Mouse (Mus musculus) midbrain, embryonic 15.5 days (tissue): ENCODE results near the gene Adcy2. TPM values are rescaled to one million over a fixed set of nuclear protein-coding genes. Genes with fewer than 3 reads are reported as not detected.

Experiments
- ATAC-seq: fragments of 200-750 bp; cut with Nextera tagmentation; replicated peaks from 2 replicates; pipeline ENCODE4 v1.8.0; 2017; ENCODE audit warnings: moderate TSS enrichment
- H3K27ac ChIP-seq: fragments of 300-500 bp; sonication (generic); 2 replicates; pipeline ENCODE4 v1.5.1; 2015; ENCODE audit warnings: mild to moderate bottlenecking, inconsistent platforms
- H3K27me3 ChIP-seq: fragments of 300-500 bp; sonication (generic); replicated peaks from 2 replicates; pipeline ENCODE4 v1.6.1; 2015; ENCODE audit warnings: inconsistent platforms
- H3K36me3 ChIP-seq: fragments of 300-500 bp; sonication (generic); replicated peaks from 2 replicates; pipeline ENCODE4 v1.6.1; 2015; ENCODE audit warnings: inconsistent platforms
- H3K4me1 ChIP-seq: fragments of 300-500 bp; sonication (generic); 2 replicates; pipeline ENCODE4 v1.6.1; 2015; ENCODE audit warnings: inconsistent platforms
- H3K4me2 ChIP-seq: fragments of 300-500 bp; sonication (generic); 2 replicates; pipeline ENCODE4 v1.6.1; 2015; ENCODE audit warnings: inconsistent platforms, mild to moderate bottlenecking, moderate library complexity
- H3K4me3 ChIP-seq: fragments of 300-500 bp; sonication (generic); 2 replicates; pipeline ENCODE4 v1.5.1; 2015; ENCODE audit warnings: mild to moderate bottlenecking, inconsistent platforms
- H3K9ac ChIP-seq: fragments of 300-500 bp; sonication (generic); 2 replicates; pipeline ENCODE4 v1.6.1; 2015; ENCODE audit warnings: mild to moderate bottlenecking, inconsistent platforms
- H3K9me3 ChIP-seq: fragments of 300-500 bp; sonication (generic); 2 replicates; pipeline ENCODE4 v1.6.1; 2016; ENCODE audit warnings: inconsistent platforms
- WGBS: fragments of 180-500 bp; shearing (Covaris S2); methylation state at CpG from one replicate; pipeline ENCODE4 v1.1.7; 2015; ENCODE audit warnings: mixed read lengths; 5-methylcytosine and 5-hydroxymethylcytosine counted together
- polyA plus RNA-seq: library from polyadenylated mRNA; unstranded; fragments of >200 nt; fragmentation: Nextera tagmentation; extraction: Ambion mirVana; gene quantifications from 2 replicates; pipeline ENCODE4 v1.2.1, GENCODE M21; 2015

Adcy2 gene
- polyA plus RNA-seq, 1 experiment from 2014 or later = 9.0 TPM

- Histone ChIP-seq H3K4me3 (peak within 1 kb of the TSS; percentile 26), H3K27me3 (no peaks in the 10 kb centered on the region), H3K9ac (peak within 1 kb of the TSS; percentile 13; the same call in 1 of the 2 replicates), H3K4me1 (peaks cover 16% of the 10 kb centered on the region; the same call in 1 of the 2 replicates), H3K4me2 (peak within 1 kb of the TSS; percentile 48), H3K36me3 (peaks cover 11% of the 10 kb centered on the region; the same call in 1 of the 2 replicates), H3K27ac (no peak within 1 kb of the TSS), H3K9me3 (no peaks in the 10 kb centered on the region)
- ATAC-seq = peak; percentile 40; the same call in 1 of the 2 replicates
- 6% methylated on average over 10 of the region's 10 CpGs for WGBS
Measured at GRCm38 (mm10) chr13:68597199-68597598, 402.1 kb downstream of the Adcy2 start, which contains the start of gene 1700001L19Rik. TSS of gene 1700001L19Rik (plus strand) at chr13:68597421.

GRCm38 (mm10) chr13:68593797-68594196 is 405.5 kb downstream of the Adcy2 start:
- Histone ChIP-seq H3K4me3 (no peak overlapping the region), H3K9me3 (no peaks in the 10 kb centered on the region), H3K36me3 (peaks cover 42% of the 10 kb centered on the region), H3K4me2 (no peak overlapping the region), H3K27ac (no peak overlapping the region), H3K4me1 (peaks cover 7% of the 10 kb centered on the region; the same call in 1 of the 2 replicates), H3K27me3 (no peaks in the 10 kb centered on the region), H3K9ac (no peak overlapping the region)
- WGBS = 82% methylated on average over 1 of the region's 1 CpGs
- ATAC-seq = no peak

GRCm38 (mm10) chr13:68588352-68588751 is 411.0 kb downstream of the Adcy2 start:
- no peak overlapping the region for H3K4me2 ChIP-seq
- no peak for ATAC-seq
- H3K4me1 ChIP-seq = peaks cover 3% of the 10 kb centered on the region
- H3K4me3 ChIP-seq = no peak overlapping the region
- no peaks in the 10 kb centered on the region for H3K9me3 ChIP-seq
- no peak overlapping the region for H3K9ac ChIP-seq
- no peak overlapping the region for H3K27ac ChIP-seq
- peaks cover 72% of the 10 kb centered on the region for H3K36me3 ChIP-seq
- H3K27me3 ChIP-seq = no peaks in the 10 kb centered on the region

- no peak overlapping the region for H3K27ac ChIP-seq
- no peak overlapping the region for H3K9ac ChIP-seq
- H3K4me2 ChIP-seq = no peak overlapping the region
- peaks cover 47% of the 10 kb centered on the region for H3K36me3 ChIP-seq
- no peak for ATAC-seq
- no peaks in the 10 kb centered on the region for H3K9me3 ChIP-seq
- peaks cover 22% of the 10 kb centered on the region for H3K4me1 ChIP-seq
- no peaks in the 10 kb centered on the region for H3K27me3 ChIP-seq
- 85% methylated on average over 7 of the region's 7 CpGs for WGBS
- no peak overlapping the region for H3K4me3 ChIP-seq
Measured at GRCm38 (mm10) chr13:68585441-68585840, 413.9 kb downstream of the Adcy2 start.

GRCm38 (mm10) chr13:68583961-68584360 is 415.4 kb downstream of the Adcy2 start:
- H3K9ac ChIP-seq = no peak overlapping the region
- H3K4me1 ChIP-seq = peaks cover 22% of the 10 kb centered on the region
- no peaks in the 10 kb centered on the region for H3K9me3 ChIP-seq
- 96% methylated on average over 11 of the region's 11 CpGs for WGBS
- no peak overlapping the region for H3K4me2 ChIP-seq
- H3K27me3 ChIP-seq = no peaks in the 10 kb centered on the region
- no peak for ATAC-seq
- peaks cover 32% of the 10 kb centered on the region for H3K36me3 ChIP-seq
- no peak overlapping the region for H3K4me3 ChIP-seq
- no peak overlapping the region for H3K27ac ChIP-seq

DNA sequence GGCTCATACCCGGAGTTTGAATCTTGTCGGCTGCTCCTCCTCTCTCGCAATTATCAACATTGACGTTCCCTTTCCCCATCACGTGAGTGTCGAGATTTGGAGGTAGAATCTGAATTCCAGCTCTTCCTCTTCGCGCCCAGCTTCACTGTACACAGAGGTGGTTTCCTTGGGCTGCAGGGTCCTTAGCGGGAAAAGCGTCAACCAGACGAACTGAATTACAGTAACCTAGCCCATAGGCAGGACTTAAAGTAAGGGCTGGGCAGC is 416.9 kb downstream of the Adcy2 start:
- Histone ChIP-seq H3K36me3 (peaks cover 20% of the 10 kb centered on the region; the same call in 1 of the 2 replicates), H3K9ac (peak overlapping the region; percentile 68), H3K4me3 (peak overlapping the region; percentile 74), H3K27ac (peak overlapping the region; percentile 80), H3K27me3 (no peaks in the 10 kb centered on the region), H3K4me1 (peaks cover 22% of the 10 kb centered on the region), H3K9me3 (no peaks in the 10 kb centered on the region), H3K4me2 (peak overlapping the region; percentile 82)
- 1% methylated on average over 11 of the region's 11 CpGs for WGBS
- peak; percentile 31 for ATAC-seq

DNA sequence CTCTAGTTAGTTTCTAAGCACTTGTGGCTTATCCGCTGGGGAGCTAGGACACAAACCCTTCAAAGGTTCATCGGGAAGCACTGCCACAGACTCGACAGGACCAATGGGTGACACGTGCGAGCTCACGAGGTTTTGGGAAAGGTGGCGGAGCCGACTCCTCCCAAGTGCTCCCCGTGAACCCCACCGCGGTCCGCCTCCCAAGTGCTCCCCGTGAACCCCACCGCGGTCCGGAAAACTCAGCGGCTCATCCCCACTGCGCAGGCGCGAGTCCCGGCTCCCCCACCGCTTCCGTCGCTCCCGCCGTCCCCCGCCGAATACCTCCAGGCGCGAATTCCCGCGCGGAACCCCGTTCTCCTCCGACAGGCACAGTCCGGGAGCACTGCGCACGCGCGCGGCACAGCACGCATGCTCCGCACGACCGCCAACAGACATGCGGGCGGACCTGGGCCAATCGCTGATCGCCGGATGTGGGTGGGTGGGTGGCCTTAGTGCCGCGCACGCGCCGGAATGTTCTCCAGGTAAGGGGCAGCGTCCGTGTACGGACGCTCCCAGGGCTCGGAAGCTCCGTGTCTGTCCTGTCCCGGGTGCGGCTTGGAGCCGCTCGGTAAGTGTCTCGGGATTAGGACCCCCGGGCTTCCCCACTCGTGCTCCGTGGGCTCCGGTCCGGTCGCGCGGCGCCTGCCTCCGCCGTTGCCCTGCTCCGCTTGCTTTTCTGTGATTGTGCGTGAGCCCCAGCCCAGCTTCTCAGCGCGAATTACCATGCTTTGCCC is 417.4 kb downstream of the Adcy2 start, which contains the start of the genes Mtrr and Fastkd3:
Mtrr (minus strand) TSS at position 403 of the 770 bp plus-strand sequence.
Fastkd3 (plus strand) TSS at position 488 of the 770 bp plus-strand sequence.
- Histone ChIP-seq H3K4me2 (peak within 1 kb of the TSS; percentile 82), H3K4me1 (peaks cover 22% of the 10 kb centered on the region), H3K4me3 (peak within 1 kb of the TSS; percentile 74), H3K9ac (peak within 1 kb of the TSS; percentile 68), H3K9me3 (no peaks in the 10 kb centered on the region), H3K27me3 (no peaks in the 10 kb centered on the region), H3K27ac (peak within 1 kb of the TSS; percentile 80), H3K36me3 (peaks cover 22% of the 10 kb centered on the region; the same call in 1 of the 2 replicates)
- peak; percentile 99 for ATAC-seq
- under 1% methylated on average over 80 of the region's 81 CpGs for WGBS

GRCm38 (mm10) chr13:68581086-68581740 is 418.1 kb downstream of the Adcy2 start:
- peak overlapping the region; percentile 51 for H3K9ac ChIP-seq
- H3K9me3 ChIP-seq = no peaks in the 10 kb centered on the region
- H3K4me3 ChIP-seq = peak overlapping the region; percentile 74
- WGBS = 28% methylated on average over 14 of the region's 14 CpGs
- no peaks in the 10 kb centered on the region for H3K27me3 ChIP-seq
- ATAC-seq = no peak
- peak overlapping the region; percentile 69 for H3K27ac ChIP-seq
- H3K4me2 ChIP-seq = peak overlapping the region; percentile 82
- peaks cover 24% of the 10 kb centered on the region; the same call in 1 of the 2 replicates for H3K36me3 ChIP-seq
- peaks cover 22% of the 10 kb centered on the region for H3K4me1 ChIP-seq

DNA sequence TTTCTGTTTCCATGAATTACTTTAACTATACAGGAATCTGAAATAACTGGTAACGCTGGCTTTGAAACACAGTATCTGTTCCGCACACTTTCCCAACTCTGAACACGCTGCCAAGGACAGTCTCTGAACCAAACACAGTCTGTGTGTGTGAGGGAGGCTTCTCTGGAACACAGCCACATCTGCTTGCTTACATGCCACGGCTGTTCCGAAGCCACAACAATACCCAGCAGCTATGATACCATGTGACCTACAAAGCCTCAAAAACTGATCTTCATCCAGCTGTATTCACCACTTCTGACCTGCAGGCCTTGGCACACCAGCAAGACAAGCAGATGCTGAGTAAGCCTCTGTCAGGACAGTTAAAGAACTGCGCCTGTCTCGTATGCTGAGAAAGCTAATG is 421.4 kb downstream of the Adcy2 start:
- Histone ChIP-seq H3K27me3 (no peaks in the 10 kb centered on the region), H3K4me2 (no peak overlapping the region), H3K4me1 (peaks cover 14% of the 10 kb centered on the region), H3K4me3 (no peak overlapping the region), H3K9ac (no peak overlapping the region), H3K9me3 (no peaks in the 10 kb centered on the region), H3K27ac (no peak overlapping the region), H3K36me3 (0 out of 2 replicates have a peak, but pooled peaks cover 7% of the 10 kb centered on the region)
- 90% methylated on average over 7 of the region's 7 CpGs for WGBS
- ATAC-seq = no peak

DNA sequence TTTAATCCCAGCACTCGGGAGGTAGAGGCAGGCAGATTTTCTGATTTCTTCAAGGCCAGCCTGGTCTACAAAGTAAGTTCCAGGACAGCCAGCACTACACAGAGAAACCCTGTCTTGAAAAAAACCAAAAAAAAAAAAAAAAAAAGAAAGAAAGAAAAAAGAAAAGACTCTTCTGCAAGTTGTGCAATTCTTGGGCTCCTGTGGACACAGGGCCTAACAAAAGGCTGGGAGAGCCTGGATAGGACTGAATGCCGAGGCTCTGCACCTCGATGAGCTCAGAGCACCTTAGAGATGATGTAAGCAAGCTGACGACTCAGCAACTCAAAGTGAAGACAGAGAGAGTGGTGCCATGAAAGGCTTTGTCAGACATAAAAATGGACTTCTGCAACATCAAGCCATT is 424.9 kb downstream of the Adcy2 start:
- Histone ChIP-seq H3K4me3 (no peak overlapping the region), H3K9me3 (no peaks in the 10 kb centered on the region), H3K27me3 (no peaks in the 10 kb centered on the region), H3K9ac (no peak overlapping the region), H3K4me2 (no peak overlapping the region), H3K27ac (no peak overlapping the region), H3K36me3 (peaks cover 22% of the 10 kb centered on the region), H3K4me1 (no peaks in the 10 kb centered on the region)
- ATAC-seq = no peak
- WGBS = 82% methylated on average over 4 of the region's 4 CpGs

DNA sequence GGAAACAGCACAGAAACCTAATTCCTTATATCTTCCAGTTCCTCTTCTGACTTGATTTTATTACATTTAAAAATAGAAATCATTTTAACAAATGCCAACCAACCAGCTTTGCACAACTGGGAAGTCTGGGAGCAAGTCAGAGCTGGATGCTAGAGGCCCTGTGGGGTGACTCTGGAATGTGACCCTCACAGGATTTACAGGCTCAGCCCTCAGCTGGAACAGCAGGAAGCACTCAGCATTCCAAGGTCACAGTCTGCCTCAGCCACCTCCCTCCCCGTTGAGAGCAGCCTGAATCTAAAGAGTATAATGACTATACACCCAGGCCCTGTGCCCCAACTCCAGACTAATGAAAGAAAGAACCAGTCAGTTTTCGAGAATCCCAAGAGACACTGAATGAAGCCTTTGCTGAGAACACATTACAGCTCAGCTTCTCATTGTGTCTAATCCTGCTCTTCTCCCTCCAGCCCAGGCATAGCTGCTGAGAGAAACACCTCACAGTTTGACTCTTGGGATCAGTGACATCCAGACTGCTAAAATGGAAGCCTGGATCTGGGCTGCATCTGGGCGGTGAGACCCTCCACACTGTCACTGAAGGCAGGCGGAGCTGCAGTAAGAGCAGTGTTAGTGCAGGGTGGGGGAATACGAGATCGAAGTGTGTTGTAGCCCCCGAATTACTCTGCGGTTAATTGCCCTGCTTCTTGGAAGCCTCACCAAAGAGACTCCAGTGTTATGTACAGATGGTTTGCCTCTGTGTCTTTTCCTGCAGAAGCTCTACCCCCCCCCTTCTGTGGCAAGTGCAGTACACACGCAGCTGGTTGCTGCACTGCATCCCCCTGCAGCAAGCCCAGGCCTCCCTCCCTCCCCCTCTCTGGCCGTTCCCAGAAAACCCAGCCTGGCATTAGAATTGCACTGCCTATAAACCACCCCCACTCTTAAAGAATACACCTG is 426.1 kb downstream of the Adcy2 start:
- ATAC-seq = no peak
- Histone ChIP-seq H3K9me3 (no peaks in the 10 kb centered on the region), H3K27ac (no peak overlapping the region), H3K27me3 (no peaks in the 10 kb centered on the region), H3K4me1 (no peaks in the 10 kb centered on the region), H3K4me2 (no peak overlapping the region), H3K9ac (no peak overlapping the region), H3K36me3 (peaks cover 25% of the 10 kb centered on the region), H3K4me3 (no peak overlapping the region)
- 70% methylated on average over 10 of the region's 10 CpGs for WGBS

- Histone ChIP-seq H3K9ac (no peak overlapping the region), H3K27ac (no peak overlapping the region), H3K4me3 (no peak overlapping the region), H3K4me2 (no peak overlapping the region), H3K4me1 (no peaks in the 10 kb centered on the region), H3K27me3 (no peaks in the 10 kb centered on the region), H3K36me3 (peaks cover 28% of the 10 kb centered on the region), H3K9me3 (no peaks in the 10 kb centered on the region)
- ATAC-seq = no peak
- 94% methylated on average over 19 of the region's 19 CpGs for WGBS
Measured at GRCm38 (mm10) chr13:68572247-68572646, 427.1 kb downstream of the Adcy2 start.
